Mouse (Mus musculus): Measurements from ENCODE around the gene Zfp286. TPM values are rescaled to one million over a fixed set of nuclear protein-coding genes. Genes with fewer than 3 reads are reported as not detected.

Gene Zfp286
- total RNA-seq, 2 experiments from 2014 or later: 7.1 to 7.2 TPM

- ATAC-seq (replicated peaks; ENCODE audit: poor library complexity): no peak
Observed at GRCm38 (mm10) chr11:62710657-62711056, 78.6 kb downstream of the Zfp286 start.

- ATAC-seq (replicated peaks; ENCODE audit: poor library complexity): no peak
Observed at GRCm38 (mm10) chr11:62708252-62708651, 81.0 kb downstream of the Zfp286 start.

- ATAC-seq (replicated peaks; ENCODE audit: poor library complexity): no peak
Observed at GRCm38 (mm10) chr11:62706141-62706540, 83.1 kb downstream of the Zfp286 start.

Other genes starting within 250 kb of the Zfp286 start
- gene Ubb, start 238.3 kb downstream of the Zfp286 start, total RNA-seq (2015): 1,569 and 1,579 TPM in 2 replicates
- 1,004 and 1,153 TPM in 2 replicates for gene Ubb, start 238.3 kb downstream of the Zfp286 start, total RNA-seq (2017)
- 9.0 and 13.9 TPM in 2 replicates for gene Trpv2, start 215.0 kb downstream of the Zfp286 start, total RNA-seq (2015)
- 10.5 and 12.9 TPM in 2 replicates for gene Trpv2, start 215.0 kb downstream of the Zfp286 start, total RNA-seq (2017)
- 3.6 and 4.9 TPM in 2 replicates for gene Lrrc75a, start 140.9 kb downstream of the Zfp286 start, total RNA-seq (2015)
- 2.2 and 4.5 TPM in 2 replicates for gene Lrrc75a, start 140.9 kb downstream of the Zfp286 start, total RNA-seq (2017)
- 16.7 and 22.6 TPM in 2 replicates for gene Mmgt2, start 140.8 kb downstream of the Zfp286 start, total RNA-seq (2015)
- gene Mmgt2, start 140.8 kb downstream of the Zfp286 start, total RNA-seq (2017): 13.0 and 18.5 TPM in 2 replicates
- gene Zfp287, start 57.6 kb downstream of the Zfp286 start, total RNA-seq (2015): 1.3 and 1.9 TPM in 2 replicates
- gene Zfp287, start 57.6 kb downstream of the Zfp286 start, total RNA-seq (2017): 0.50 and 1.2 TPM in 2 replicates
- not detected in 2 replicates for gene Gm10428, start 36.4 kb downstream of the Zfp286 start, total RNA-seq (2015)
- not detected in 2 replicates for gene Gm10428, start 36.4 kb downstream of the Zfp286 start, total RNA-seq (2017)
- 13.1 and 18.1 TPM in 2 replicates for gene Trim16, start 30.8 kb upstream of the Zfp286 start, total RNA-seq (2015)
- 19.0 and 19.1 TPM in 2 replicates for gene Trim16, start 30.8 kb upstream of the Zfp286 start, total RNA-seq (2017)
- gene Fbxw10, start 57.6 kb upstream of the Zfp286 start, total RNA-seq (2015): 2.2 and 2.3 TPM in 2 replicates
- 1.2 and 4.1 TPM in 2 replicates for gene Fbxw10, start 57.6 kb upstream of the Zfp286 start, total RNA-seq (2017)
- gene Tvp23b, start 90.0 kb upstream of the Zfp286 start, total RNA-seq (2015): 42.3 and 46.6 TPM in 2 replicates
- 37.7 and 41.9 TPM in 2 replicates for gene Tvp23b, start 90.0 kb upstream of the Zfp286 start, total RNA-seq (2017)
- gene Cdrt4, start 161.7 kb upstream of the Zfp286 start, total RNA-seq (2015): not detected in 2 replicates
- gene Cdrt4, start 161.7 kb upstream of the Zfp286 start, total RNA-seq (2017): not detected in 2 replicates

Measured in megakaryocyte progenitor cell, adult 5-6 weeks (primary cell).